Mouse (Mus musculus) liver, embryonic 16.5 days (tissue): ENCODE data around the gene Ndufs8. TPM values are rescaled to one million over a fixed set of nuclear protein-coding genes. Genes with fewer than 3 reads are reported as not detected.

ENCODE experiments used
- ATAC-seq: fragments of 200-750 bp; cut with Nextera tagmentation; 2 replicates; pipeline ENCODE4 v1.8.0; 2017; ENCODE audit warnings: low read depth, mild to moderate bottlenecking, moderate number of reproducible peaks, moderate library complexity
- H3K27ac ChIP-seq: fragments of 300-500 bp; sonication (generic); 2 replicates; pipeline ENCODE4 v1.5.1; 2014; ENCODE audit warnings: mild to moderate bottlenecking, low read length
- H3K27me3 ChIP-seq: fragments of 300-500 bp; sonication (generic); 2 replicates; pipeline ENCODE4 v1.6.1; 2014; ENCODE audit warnings: low read depth, low read length, mixed read lengths; ENCODE audit not compliant: control insufficient read depth, insufficient read depth
- H3K36me3 ChIP-seq: fragments of 300-500 bp; sonication (generic); 2 replicates; pipeline ENCODE4 v1.6.1; 2014; ENCODE audit warnings: mild to moderate bottlenecking; ENCODE audit not compliant: control insufficient read depth, insufficient read depth
- H3K4me1 ChIP-seq: fragments of 300-500 bp; sonication (generic); 2 replicates; pipeline ENCODE4 v1.6.1; 2014; ENCODE audit warnings: low read depth, low read length, mixed read lengths; ENCODE audit not compliant: control insufficient read depth
- H3K4me2 ChIP-seq: fragments of 300-500 bp; sonication (generic); 2 replicates; pipeline ENCODE4 v1.6.1; 2014; ENCODE audit warnings: low read depth, low read length, mixed read lengths
- H3K4me3 ChIP-seq: fragments of 300-500 bp; sonication (generic); 2 replicates; pipeline ENCODE4 v1.5.1; 2014; ENCODE audit warnings: low read depth, mild to moderate bottlenecking, low read length
- H3K9ac ChIP-seq: fragments of 300-500 bp; sonication (generic); 2 replicates; pipeline ENCODE4 v1.6.1; 2014; ENCODE audit warnings: low read depth, low read length
- H3K9me3 ChIP-seq: fragments of 300-500 bp; sonication (generic); replicated peaks from 2 replicates; pipeline ENCODE4 v1.6.1; 2016; ENCODE audit warnings: low read length; ENCODE audit not compliant: control insufficient read depth
- WGBS: fragments of 180-500 bp; shearing (Covaris S2); extraction: QIAGEN DNeasy Blood & Tissue Kit; methylation state at CpG from one replicate; pipeline ENCODE4 v1.1.7; 2014; ENCODE audit not compliant: insufficient replicate concordance; 5-methylcytosine and 5-hydroxymethylcytosine counted together
- polyA plus RNA-seq: library from polyadenylated mRNA; unstranded; fragments of >200 nt; fragmentation: Nextera tagmentation; extraction: Ambion mirVana; gene quantifications from 2 replicates; pipeline ENCODE4 v1.2.1, GENCODE M21; 2015

Gene Ndufs8
- polyA plus RNA-seq, 1 experiment from 2014 or later, result 150 TPM

DNA sequence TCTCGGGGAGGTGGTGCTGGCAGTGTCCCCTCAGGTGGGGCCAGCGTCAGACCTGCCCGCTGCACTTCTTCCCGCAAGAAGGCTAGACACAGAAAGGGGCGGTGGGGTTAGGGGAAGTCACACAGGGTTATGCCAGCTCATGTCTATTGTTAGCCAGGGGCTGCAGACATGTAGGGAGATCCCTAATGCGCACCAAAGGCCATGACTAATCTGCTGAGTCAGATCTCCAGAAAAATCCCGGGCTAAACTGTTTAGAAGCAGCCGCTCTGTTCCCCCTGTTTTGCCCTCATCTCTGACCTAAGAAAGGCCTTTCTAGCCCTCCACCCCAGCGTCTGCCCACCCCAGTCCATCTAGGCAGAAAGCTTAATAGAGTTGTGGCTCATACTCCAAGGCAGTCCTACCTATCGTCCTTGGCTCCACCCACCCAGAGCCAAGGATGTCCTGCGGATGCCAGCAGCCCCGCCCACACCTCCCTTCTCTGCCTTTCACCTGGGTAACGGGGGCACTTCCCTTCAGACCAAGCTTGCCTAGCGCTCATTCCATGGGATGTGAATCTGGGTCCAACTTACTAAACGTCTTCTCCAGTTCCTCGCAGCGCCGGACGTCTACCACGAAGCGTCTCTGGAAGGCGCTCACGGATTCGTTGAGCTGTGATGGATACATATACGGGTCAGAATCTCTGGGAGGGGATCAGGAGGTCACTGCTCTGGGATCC lies 8.8 kb downstream of the Ndufs8 start:
- ATAC-seq, result no peak
- H3K4me2 ChIP-seq, result no peak overlapping the region
- H3K4me3 ChIP-seq, result no peak overlapping the region
- H3K27ac ChIP-seq, result no peak overlapping the region
- no peaks in the 10 kb centered on the region for H3K27me3 ChIP-seq
- H3K36me3 ChIP-seq, result peaks cover 14% of the 10 kb centered on the region
- no peaks in the 10 kb centered on the region for H3K9me3 ChIP-seq
- WGBS, result 81% methylated on average over 25 of the region's 25 CpGs
- peaks cover 25% of the 10 kb centered on the region for H3K4me1 ChIP-seq
- no peak overlapping the region for H3K9ac ChIP-seq

DNA sequence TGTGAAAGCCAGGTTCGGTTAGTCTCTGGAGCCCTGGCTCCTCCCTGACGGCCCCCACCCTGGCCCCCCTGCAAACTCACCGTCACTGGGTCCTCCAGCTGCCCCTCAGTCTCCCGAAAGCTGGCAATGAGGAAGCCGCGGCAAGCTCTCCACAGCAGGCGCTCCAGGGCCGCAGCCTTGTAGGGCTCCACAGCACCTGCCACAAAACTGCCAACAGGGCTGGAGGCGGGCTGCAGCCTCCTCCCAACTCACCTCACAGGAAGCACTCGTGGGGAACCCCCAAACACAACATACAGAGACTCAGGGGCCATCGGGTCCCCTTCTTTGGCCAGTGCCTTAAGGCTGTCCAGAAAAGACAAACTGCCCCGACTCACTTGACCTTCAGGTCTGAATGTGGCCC lies 9.6 kb downstream of the Ndufs8 start:
- Histone ChIP-seq H3K4me3 (no peak overlapping the region), H3K27ac (no peak overlapping the region), H3K4me2 (no peak overlapping the region), H3K4me1 (peaks cover 25% of the 10 kb centered on the region), H3K9ac (no peak overlapping the region), H3K9me3 (no peaks in the 10 kb centered on the region), H3K27me3 (no peaks in the 10 kb centered on the region), H3K36me3 (peaks cover 9% of the 10 kb centered on the region)
- ATAC-seq, result no peak
- 69% methylated on average over 12 of the region's 12 CpGs for WGBS

DNA sequence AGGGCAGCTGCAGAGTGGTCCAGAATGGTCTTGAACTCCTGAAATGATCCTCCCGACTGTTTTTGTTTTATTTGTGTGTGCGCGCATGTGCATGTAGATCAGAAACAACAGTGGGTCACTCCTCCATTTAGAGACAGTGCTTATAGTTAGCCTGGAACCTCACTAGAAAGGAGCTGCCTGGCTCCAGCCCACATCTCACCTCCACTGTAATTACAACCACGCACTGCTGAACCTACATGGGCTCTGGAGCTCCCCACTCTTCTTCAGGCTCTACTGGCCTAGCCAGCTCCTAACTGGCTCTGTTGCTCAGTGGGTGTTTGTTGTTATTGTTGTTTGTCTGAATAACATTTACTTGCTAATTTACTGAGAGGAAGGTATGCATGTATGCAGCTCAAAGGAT lies 13.0 kb downstream of the Ndufs8 start:
- H3K27me3 ChIP-seq, result no peaks in the 10 kb centered on the region
- 86% methylated on average over 4 of the region's 4 CpGs for WGBS
- H3K4me3 ChIP-seq, result no peak overlapping the region
- no peak overlapping the region for H3K9ac ChIP-seq
- H3K4me2 ChIP-seq, result no peak overlapping the region
- no peak for ATAC-seq
- H3K4me1 ChIP-seq, result no peaks in the 10 kb centered on the region
- peaks cover 22% of the 10 kb centered on the region for H3K36me3 ChIP-seq
- H3K9me3 ChIP-seq, result no peaks in the 10 kb centered on the region
- H3K27ac ChIP-seq, result no peak overlapping the region

DNA sequence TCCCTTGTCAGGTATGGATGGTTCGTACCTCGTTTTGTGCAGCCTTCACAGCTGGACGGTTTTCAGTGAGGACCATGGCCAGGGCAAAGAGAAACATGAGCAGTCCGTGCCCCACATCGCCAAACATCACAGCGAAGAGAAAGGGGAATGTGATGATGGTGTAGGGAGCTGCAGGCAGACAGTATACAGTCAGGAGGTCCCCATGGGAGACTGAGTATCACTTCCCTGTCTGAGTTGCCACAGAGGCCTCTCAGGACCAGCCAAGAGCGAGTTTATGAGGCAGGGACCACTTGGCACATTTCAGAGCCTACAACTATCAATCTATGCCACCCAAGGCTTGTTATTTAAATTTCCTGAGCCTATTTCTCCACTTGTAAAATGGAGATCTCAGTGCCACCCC lies 13.6 kb downstream of the Ndufs8 start:
- no peak for ATAC-seq
- Histone ChIP-seq H3K4me3 (no peak overlapping the region), H3K9me3 (no peaks in the 10 kb centered on the region), H3K4me1 (peaks cover 2% of the 10 kb centered on the region; the same call in 1 of the 2 replicates), H3K36me3 (peaks cover 27% of the 10 kb centered on the region), H3K27me3 (no peaks in the 10 kb centered on the region), H3K27ac (no peak overlapping the region), H3K9ac (no peak overlapping the region), H3K4me2 (no peak overlapping the region)
- 67% methylated on average over 7 of the region's 7 CpGs for WGBS

DNA sequence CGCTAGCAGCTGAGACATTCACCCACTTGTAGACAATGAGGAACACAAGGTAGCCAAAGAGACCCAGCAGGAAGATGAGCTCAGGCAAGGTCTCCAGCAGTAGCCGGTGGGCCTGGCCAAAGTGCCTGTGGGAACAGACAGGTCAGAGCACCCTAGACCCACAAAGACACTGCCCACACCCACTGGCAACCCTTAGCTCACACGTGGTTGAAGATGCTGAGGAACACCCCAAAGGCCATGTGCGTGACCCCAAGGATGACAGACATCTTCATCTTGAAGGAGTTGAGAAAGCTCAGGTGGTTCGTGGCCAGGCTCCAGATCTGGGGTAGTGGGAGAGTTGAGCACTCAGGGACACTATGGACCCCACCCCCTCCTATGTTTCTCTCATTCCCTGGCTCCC lies 15.0 kb downstream of the Ndufs8 start:
- no peak overlapping the region for H3K9ac ChIP-seq
- H3K9me3 ChIP-seq, result no peaks in the 10 kb centered on the region
- H3K4me3 ChIP-seq, result no peak overlapping the region
- H3K27ac ChIP-seq, result no peak overlapping the region
- no peaks in the 10 kb centered on the region for H3K27me3 ChIP-seq
- peaks cover 2% of the 10 kb centered on the region; the same call in 1 of the 2 replicates for H3K4me1 ChIP-seq
- H3K36me3 ChIP-seq, result peaks cover 30% of the 10 kb centered on the region
- no peak for ATAC-seq
- H3K4me2 ChIP-seq, result no peak overlapping the region
- WGBS, result 80% methylated on average over 5 of the region's 5 CpGs

DNA sequence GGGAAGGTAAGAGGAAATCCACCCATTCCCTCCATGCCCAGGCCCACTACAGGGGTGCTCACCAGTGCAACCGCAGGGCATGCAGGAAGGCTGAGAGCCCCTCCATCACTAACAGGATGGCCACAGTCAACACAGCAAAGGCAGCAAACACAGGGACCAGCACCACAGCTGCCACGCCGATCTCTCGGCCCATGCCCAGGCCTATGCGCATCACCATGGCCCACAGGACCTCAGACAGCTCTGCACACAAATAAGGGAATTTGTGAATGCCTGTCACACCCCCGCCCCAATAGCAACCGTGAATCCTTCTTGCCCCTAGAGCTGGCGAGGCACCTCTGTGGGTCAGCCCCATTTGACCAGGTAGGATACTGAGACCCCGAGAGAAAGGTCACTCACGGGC lies 16.4 kb downstream of the Ndufs8 start:
- ATAC-seq, result no peak
- H3K36me3 ChIP-seq, result peaks cover 34% of the 10 kb centered on the region

DNA sequence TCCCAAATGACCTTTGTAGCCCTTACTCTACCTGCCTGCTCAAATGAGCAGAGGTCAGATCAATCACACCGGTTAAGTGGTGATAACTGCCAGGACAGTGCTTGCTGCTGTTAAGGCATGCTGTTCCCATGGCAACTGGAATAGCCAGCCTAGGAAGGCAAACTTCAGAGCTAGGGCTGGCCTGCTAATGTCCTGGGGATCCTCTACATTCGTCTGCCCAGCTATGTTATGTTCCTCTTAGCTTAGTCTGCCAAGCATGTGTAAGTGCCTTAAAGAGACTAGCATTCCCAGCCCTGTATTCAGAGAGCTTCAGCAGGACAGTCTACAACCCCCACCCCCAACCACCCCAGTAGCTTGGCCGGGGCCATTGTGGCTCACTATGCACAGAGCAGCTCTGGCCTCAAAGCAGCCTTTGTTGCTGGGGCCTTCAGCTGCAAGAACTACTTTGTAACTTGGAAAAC lies 17.4 kb downstream of the Ndufs8 start:
- H3K27me3 ChIP-seq, result no peaks in the 10 kb centered on the region
- H3K4me1 ChIP-seq, result peaks cover 2% of the 10 kb centered on the region; the same call in 1 of the 2 replicates
- peak; percentile 81 for ATAC-seq
- no peaks in the 10 kb centered on the region for H3K9me3 ChIP-seq
- no peak overlapping the region for H3K27ac ChIP-seq
- WGBS, result 48% methylated on average over 3 of the region's 3 CpGs
- no peak overlapping the region for H3K4me2 ChIP-seq
- no peak overlapping the region for H3K9ac ChIP-seq
- no peak overlapping the region for H3K4me3 ChIP-seq
- peaks cover 34% of the 10 kb centered on the region for H3K36me3 ChIP-seq

More for the DNA sequence above, 16.4 kb downstream of the Ndufs8 start:
- 81% methylated on average over 10 of the region's 10 CpGs for WGBS
- H3K4me1 ChIP-seq, result peaks cover 2% of the 10 kb centered on the region; the same call in 1 of the 2 replicates
- no peaks in the 10 kb centered on the region for H3K9me3 ChIP-seq
- no peaks in the 10 kb centered on the region for H3K27me3 ChIP-seq
- no peak overlapping the region for H3K4me3 ChIP-seq
- H3K9ac ChIP-seq, result no peak overlapping the region
- H3K4me2 ChIP-seq, result no peak overlapping the region
- H3K27ac ChIP-seq, result no peak overlapping the region

DNA sequence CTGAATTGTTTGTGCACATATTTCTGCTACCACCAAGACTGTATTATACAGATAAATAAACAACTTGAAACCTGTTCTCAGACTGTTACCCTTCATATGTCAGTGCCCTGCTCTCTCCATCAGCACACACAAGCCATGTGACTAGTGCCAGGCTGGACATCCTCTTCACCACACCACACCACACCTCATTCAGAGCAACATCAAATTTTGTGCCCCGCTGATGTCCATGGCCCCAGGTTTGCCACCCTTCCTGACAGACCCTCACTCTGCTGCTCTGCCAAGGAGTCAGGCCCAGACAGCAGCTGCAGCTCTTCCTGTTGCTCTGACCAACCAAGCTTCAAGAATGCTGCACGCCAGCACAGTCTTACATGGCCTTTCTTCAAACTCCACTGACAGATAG lies 18.3 kb downstream of the Ndufs8 start:
- Histone ChIP-seq H3K9me3 (no peaks in the 10 kb centered on the region), H3K9ac (no peak overlapping the region), H3K27me3 (no peaks in the 10 kb centered on the region), H3K27ac (no peak overlapping the region), H3K4me3 (no peak overlapping the region), H3K4me1 (peaks cover 2% of the 10 kb centered on the region; the same call in 1 of the 2 replicates), H3K36me3 (peaks cover 34% of the 10 kb centered on the region), H3K4me2 (no peak overlapping the region)
- ATAC-seq, result no peak
- 79% methylated on average over 2 of the region's 2 CpGs for WGBS

DNA sequence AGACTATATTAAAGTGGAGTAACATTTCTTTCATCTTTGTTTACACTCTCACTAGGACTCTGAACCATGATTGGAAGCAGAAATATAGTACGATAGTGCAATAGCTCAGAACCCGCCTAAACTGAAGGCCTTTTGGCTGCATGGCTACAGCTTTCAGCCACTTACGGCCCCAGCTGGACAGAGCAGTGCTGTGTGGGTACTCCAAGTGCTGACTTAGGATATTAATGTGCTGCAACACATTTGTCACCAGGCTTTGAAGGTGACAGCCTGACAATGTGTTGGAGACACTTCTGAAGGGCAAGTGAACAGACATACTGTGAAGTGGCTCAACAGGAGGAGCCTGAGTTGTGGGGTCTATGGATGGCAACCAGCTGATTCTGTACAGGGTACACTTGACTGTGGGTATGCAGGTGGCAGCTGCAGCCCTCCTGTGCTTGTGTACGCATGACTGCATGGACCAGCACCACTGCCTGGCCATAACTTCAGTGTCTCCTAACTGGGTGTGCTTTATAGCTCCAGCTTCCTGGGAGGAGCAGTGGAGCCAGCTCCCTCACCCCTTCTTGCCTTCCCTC lies 18.9 kb downstream of the Ndufs8 start:
- Histone ChIP-seq H3K4me2 (no peak overlapping the region), H3K4me1 (peaks cover 2% of the 10 kb centered on the region; the same call in 1 of the 2 replicates), H3K4me3 (no peak overlapping the region), H3K36me3 (peaks cover 37% of the 10 kb centered on the region), H3K9me3 (no peaks in the 10 kb centered on the region), H3K27ac (no peak overlapping the region), H3K9ac (no peak overlapping the region), H3K27me3 (no peaks in the 10 kb centered on the region)
- no peak for ATAC-seq
- 72% methylated on average over 4 of the region's 4 CpGs for WGBS
